Mouse (Mus musculus) heart, adult 9 months (tissue): ENCODE measurements around the gene Hkdc1.
"Not testable (repeated sequence)": the region's sequence is repeated elsewhere in the genome, so short reads cannot be mapped to it uniquely, and the experiment has no call there.

Experiments used
- DNase-seq, 2 experiments: peaks; one replicate each; pipeline ENCODE4 v3.0.0; 2022; ENCODE audit warnings: low spot score in 2 of 2

Gene Hkdc1

GRCm38 (mm10) chr10:62422255-62422654, at the start of gene Hkdc1:
Hkdc1 (minus strand) TSS chr10:62422491.
- DNase-seq: no peak

GRCm38 (mm10) chr10:62471105-62471504, 48.8 kb upstream of the Hkdc1 start:
- DNase-seq: no peak

DNA sequence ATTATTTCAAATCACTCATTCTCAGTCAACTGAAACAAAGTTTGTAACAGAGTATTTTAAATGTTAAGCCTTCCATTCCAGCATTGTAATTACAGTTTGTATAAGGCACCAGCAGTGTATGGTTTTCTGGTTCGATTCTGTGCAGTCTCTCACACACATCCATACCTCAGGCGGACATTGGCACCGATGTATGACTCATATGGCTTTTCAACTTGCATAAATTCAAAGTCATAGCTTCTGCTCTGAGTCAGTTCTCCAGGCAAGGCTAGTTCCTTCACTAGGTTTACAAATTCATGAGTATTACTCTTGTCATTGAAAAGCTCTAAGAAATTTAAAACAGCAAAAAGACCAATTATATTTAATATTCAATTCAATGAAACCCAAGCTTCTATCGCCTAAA, 47.4 kb upstream of the Hkdc1 start:
- no peak for DNase-seq

GRCm38 (mm10) chr10:62461321-62461720, 39.0 kb upstream of the Hkdc1 start:
- no peak for DNase-seq

DNA sequence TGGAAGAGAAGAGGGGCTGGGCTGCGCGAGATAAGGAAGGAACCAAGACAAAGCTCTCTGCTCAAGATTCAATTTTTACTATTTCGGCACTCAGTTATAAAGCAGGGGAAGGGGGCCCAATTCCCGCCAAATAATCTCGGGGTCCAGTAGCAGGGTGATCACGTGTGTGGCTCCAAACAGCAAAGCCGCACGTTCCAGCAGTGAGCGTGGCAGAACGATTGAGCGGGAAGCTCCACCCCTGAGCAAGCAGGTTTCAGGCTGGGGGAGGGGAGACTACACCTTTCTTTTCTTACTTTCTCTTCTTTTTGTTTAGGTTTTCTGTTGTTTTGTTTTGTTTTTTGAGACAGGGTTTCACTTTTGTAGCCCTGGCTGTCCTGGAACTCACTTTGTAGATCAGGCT, 29.7 kb upstream of the Hkdc1 start:
- DNase-seq: not testable (repeated sequence)

DNA sequence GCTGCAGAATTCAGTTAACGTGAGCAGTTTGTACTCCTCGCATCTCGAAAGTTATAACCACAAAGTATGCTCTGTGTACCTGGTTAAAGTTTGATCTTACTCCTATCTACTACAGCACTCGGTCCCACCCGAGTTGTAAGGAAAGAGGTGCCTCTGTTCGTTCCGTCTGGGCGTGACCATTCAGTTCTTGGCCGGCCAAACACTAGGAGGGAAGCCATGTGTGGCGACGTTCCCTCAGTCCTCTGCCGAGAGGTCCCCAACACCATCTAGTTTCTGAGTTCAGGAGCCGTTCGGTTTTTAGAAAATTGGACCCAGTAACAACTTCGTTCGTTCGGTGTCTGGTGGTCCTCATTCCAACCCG, 28.0 kb upstream of the Hkdc1 start:
- DNase-seq: no peak

DNA sequence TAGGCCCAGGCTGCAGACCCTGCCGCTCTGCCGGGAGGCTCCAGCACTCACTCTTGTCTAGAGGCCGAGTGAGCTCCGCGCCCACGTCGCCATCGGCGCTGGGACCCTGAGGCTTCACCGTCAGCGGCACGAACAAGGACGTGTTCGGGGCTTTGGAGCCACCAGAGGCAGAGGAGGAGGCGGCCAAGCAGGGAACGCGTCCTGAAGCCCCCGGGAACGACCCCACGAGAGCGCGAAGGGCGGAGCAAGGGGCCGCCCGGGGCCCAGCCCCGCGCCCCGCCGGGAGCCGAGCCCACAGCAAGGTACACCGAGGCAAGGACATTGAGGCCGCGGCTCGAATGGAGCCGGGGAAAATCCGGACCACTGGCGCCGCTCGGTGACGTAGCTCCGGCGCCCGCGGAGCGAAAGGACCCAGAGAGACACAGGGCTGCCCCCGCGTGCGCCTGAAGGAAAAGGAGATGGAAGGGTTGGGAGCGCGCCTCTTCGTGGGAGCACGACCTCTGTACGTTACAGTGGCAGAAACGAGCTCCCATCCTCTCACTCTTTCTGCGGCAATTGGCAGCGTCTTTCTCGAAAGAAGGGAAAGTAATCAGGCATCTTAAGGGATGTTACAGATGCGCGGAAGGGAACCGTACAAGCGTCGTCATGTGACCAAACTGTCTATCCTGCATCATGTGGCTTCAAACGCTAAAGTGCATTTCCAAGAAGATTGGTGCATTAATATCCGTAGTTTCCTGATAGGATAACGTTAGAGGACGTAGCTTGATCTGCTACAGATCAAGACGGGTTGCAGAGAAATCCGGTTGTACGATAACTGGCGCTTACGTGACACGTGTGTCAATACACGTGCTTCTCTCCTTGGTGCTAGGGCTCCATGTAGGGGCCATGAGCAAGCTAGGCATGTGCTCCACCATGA, 27.3 kb upstream of the Hkdc1 start, which contains the start of the genes 4930507D05Rik and Supv3l1:
Gene 4930507D05Rik (plus strand): TSS at position 126 of the 916 bp plus-strand sequence.
Gene Supv3l1 (minus strand): TSS at position 375 of the 916 bp plus-strand sequence.
- DNase-seq: peak; percentile 89 to 92

DNA sequence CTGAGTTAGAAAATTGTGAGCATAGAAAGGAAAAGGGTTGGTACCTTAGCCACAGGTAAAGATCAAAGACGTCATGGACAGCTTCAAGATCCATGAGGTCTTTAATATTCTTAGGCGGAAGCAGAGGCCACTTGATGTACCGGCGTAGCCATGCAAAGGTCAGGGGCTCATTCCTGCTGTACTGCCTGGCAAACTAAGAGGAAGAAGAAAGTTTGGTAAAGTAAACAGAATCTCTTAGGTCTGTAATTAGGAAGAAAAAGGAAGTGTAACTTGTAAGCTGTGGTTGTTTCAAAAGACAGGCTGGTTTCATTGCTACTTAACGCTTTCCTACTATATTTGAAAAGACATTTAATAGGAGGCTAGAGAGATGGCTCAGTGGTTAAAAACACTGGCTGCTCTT, 8.1 kb upstream of the Hkdc1 start:
- no peak for DNase-seq

DNA sequence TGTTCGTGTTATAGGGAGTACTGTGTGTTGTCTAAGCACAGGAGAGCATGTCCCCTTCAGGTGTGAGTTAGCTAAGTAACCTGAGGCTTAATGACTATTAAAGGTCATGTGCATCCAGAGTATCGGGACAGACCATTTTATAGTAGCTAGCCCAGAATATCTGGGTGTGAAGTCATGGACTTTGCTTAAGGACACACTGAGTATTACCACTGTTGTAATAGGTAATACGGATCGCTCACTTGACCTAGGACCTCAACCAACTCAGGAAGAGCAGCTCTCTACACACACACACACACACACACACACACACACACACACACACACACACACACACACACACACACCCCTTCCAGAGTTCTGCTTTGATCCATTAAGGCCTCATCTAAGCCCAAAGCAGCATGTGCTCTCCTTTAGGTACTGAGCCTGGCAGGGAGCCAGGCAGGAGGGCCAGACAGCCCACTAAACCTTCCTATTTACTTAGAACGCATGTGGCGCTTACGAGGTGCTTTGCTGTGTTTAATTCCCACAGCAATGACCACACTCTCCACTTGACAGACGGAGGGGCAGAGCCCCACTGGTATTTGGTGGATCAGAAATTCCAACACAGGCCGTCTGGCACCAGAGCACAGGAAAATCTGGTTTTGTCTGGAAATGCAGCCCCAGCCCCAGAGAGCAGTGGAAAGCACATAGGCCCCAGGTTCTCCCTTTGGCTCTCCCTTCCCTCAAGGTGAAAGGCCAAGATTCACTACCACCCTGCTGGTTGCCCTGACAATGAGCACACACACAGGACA, 3.0 kb upstream of the Hkdc1 start:
- DNase-seq: no peak

- DNase-seq: no peak
Observed at GRCm38 (mm10) chr10:62421127-62421526, 1.2 kb downstream of the Hkdc1 start.

DNA sequence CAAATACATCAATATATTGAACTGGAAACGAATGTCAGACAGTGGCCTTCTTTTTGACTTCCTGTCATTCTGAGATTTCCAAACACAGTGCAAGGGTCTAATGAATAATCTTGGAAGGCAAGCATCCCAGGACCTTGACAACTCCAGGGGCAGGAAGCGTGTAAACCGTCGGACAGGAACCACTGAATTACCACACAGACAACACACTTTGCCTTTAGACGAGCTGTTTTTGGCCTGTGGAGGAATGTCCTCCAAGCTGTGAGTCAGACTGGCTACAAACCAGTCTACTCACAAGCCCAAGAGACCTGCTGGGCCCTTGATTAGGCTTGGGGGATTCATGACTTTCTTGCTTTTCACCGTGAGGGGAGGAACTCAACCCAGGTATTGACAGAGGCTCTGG, 1.9 kb downstream of the Hkdc1 start:
- no peak for DNase-seq

DNA sequence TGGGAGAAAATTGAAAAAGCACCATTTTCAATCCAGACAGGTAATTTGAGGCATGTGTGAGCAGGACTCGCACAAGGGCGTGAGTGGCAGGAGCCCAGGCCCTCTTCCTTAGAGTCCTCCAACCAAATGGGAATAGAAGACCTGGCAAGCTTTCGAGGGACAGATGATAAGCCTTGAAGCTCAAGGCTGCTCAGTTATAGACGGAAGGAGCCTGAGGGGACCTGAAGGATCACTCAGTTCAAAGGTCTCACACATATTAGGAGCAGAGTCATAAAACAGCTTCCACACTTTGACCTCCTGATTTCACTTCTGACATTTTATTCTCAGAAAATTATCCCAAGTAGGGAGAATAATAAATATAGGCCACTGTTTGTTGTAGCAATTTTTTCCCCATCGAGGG, 2.9 kb downstream of the Hkdc1 start:
- no peak for DNase-seq

GRCm38 (mm10) chr10:62418831-62419356, 3.4 kb downstream of the Hkdc1 start:
- DNase-seq: no peak

GRCm38 (mm10) chr10:62413606-62413982, 8.7 kb downstream of the Hkdc1 start:
- DNase-seq: no peak

DNA sequence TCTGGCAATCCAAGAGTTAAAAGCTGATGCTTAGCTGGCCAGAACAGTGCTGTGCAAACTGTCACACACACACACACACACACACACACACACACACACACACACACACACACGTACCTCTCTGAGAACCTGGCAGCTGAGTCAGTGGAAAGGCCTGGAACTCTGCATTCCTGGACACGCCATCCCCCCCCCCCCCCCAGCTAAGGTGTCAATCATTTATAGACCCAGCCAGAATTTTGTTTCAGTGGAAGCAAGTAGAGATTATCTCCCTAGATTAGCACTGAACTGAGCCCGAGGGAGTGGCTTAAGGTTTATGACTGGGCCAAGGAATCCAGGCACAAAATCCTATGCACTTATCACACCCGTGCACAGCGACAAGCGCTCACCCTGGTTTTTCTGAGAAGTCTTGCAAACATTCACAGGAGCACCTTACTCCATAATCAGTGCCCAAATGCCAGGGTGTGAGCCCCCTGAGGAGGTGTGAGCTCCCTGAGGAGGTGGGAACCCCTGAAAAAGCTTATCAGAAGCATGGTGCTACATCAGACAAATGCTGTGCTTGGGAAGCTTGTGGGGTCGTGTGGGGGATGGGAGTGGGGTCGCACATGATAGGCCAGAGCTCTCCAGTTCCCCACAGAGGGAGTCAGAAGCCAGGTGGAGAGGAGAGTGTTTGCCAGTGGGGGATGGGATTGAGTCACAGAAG, 9.2 kb downstream of the Hkdc1 start:
- no peak for DNase-seq

GRCm38 (mm10) chr10:62411431-62412410, 10.6 kb downstream of the Hkdc1 start:
- DNase-seq: no peak

DNA sequence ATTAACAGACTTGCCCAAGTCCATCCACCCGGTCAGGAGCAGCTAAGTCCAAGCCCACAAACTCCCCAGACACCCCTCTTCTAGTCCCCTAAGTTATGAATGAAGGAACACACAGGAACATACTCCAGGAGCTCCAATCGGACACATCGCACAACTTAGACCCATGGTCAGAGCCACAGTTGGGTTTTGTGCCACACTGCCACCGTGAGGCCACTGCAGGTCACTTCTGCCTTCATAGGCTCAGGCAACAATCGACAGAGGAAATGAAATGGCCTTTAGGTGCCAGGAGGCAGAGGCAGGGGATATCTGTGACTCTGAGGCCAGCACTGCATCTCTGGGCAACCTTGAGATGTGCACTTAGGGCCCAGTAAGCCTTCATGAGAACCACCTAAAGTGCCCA, 11.3 kb downstream of the Hkdc1 start:
- peak; percentile 17 to 39 for DNase-seq

GRCm38 (mm10) chr10:62404901-62405300, 17.4 kb downstream of the Hkdc1 start:
- DNase-seq: peak; percentile 24 to 42

DNA sequence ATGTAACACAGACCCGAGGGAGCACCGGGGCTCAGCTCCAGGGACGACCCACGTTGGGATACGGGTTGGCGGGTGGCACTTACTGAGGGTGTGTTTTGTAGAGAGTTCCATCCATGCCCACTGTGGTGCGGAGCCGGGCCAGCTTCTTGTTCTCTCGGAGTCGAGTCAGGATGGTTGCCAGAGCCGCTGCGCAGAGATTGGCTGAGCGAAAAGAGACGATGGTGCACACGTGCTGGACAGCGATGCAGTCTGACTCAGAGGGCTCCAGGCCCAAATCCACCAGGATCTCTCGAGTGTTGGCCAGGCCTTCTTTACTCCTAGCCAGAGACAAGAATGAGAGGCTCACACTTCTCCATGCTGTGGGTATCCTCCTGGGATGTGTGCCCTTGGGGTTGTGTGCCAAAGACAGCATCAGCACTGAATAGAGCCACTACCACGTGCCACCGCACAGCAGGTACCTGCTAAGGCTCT, 20.6 kb downstream of the Hkdc1 start:
- DNase-seq: peak; percentile 43 to 63

GRCm38 (mm10) chr10:62383011-62383410, 39.3 kb downstream of the Hkdc1 start:
- DNase-seq: no peak
